Mouse (Mus musculus) MEL (cell line): ENCODE results near the gene Camkv. TPM values are rescaled to one million over a fixed set of nuclear protein-coding genes. Genes with fewer than 3 reads are reported as not detected.

Experiments used
- DNase-seq: peaks from one replicate; pipeline ENCODE4 v3.0.0; 2011; ENCODE audit warnings: low read depth, low spot score
- H3K27ac ChIP-seq: 2 replicates; pipeline ENCODE4 v1.5.1; 2012; ENCODE audit warnings: low read depth, mild to moderate bottlenecking, control low read depth, low read length, moderate library complexity; ENCODE audit not compliant: control insufficient read depth
- H3K27me3 ChIP-seq, 2 experiments: fragments of 150-350 bp in 1 of 2; sonication (generic) in 1 of 2; 2 replicates each; pipeline ENCODE4 v1.6.1; 2012; ENCODE audit warnings: low read length in 2 of 2, mild to moderate bottlenecking in 2 of 2, improper control_type of control experiment in 1 of 2, moderate library complexity in 1 of 2; ENCODE audit not compliant: insufficient read depth in 2 of 2, control insufficient read depth in 1 of 2
- H3K36me3 ChIP-seq, 2 experiments: 2 replicates each; pipeline ENCODE4 v1.6.1; 2012 to 2014; ENCODE audit warnings: low read length in 2 of 2, improper control_type of control experiment in 1 of 2, inconsistent platforms in 1 of 2, mild to moderate bottlenecking in 1 of 2; ENCODE audit not compliant: insufficient read depth in 2 of 2, control insufficient read depth in 1 of 2
- H3K4me1 ChIP-seq, 2 experiments: fragments of 150-350 bp in 1 of 2; sonication (generic) in 1 of 2; 2 replicates each; pipeline ENCODE4 v1.6.1; 2012; ENCODE audit warnings: low read length in 2 of 2, improper control_type of control experiment in 1 of 2, mild to moderate bottlenecking in 1 of 2; ENCODE audit not compliant: insufficient read depth in 2 of 2, control insufficient read depth in 1 of 2
- H3K4me3 ChIP-seq, 2 experiments: fragments of 150-350 bp in 1 of 2; sonication (generic) in 1 of 2; 2 replicates each; pipeline ENCODE4 v1.5.1; 2012; ENCODE audit warnings: low read depth in 2 of 2, low read length in 2 of 2, mild to moderate bottlenecking in 2 of 2, moderate library complexity in 2 of 2, control low read depth in 1 of 2, improper control_type of control experiment in 1 of 2; ENCODE audit not compliant: control insufficient read depth in 1 of 2, insufficient read depth in 1 of 2
- H3K79me2 ChIP-seq: 2 replicates; pipeline ENCODE4 v1.6.1; 2012; ENCODE audit warnings: mild to moderate bottlenecking, low read length, moderate library complexity; ENCODE audit not compliant: control insufficient read depth, poor library complexity, insufficient read depth
- H3K9ac ChIP-seq: 2 replicates; pipeline ENCODE4 v1.6.1; 2012; ENCODE audit warnings: low read depth, mild to moderate bottlenecking, control low read depth, low read length, moderate library complexity; ENCODE audit not compliant: control insufficient read depth, poor library complexity, severe bottlenecking
- H3K9me3 ChIP-seq: fragments of 150-350 bp; sonication (generic); replicated peaks from 2 replicates; pipeline ENCODE4 v1.6.1; 2012; ENCODE audit warnings: mild to moderate bottlenecking, low read length, improper control_type of control experiment, moderate library complexity; ENCODE audit not compliant: insufficient read depth
- BHLHE40 ChIP-seq: IDR thresholded peaks from 2 replicates; pipeline ENCODE4 v1.6.1; 2012; ENCODE audit warnings: low read depth, mild to moderate bottlenecking, inconsistent platforms, low read length, improper control_type of control experiment, borderline replicate concordance
- CHD1 ChIP-seq: IDR thresholded peaks from 2 replicates; pipeline ENCODE4 v1.6.1; 2012; ENCODE audit warnings: low read depth, mild to moderate bottlenecking, inconsistent platforms, low read length, improper control_type of control experiment
- CHD2 ChIP-seq: IDR thresholded peaks from 2 replicates; pipeline ENCODE4 v1.6.1; 2011; ENCODE audit warnings: low read length, improper control_type of control experiment
- CTCF ChIP-seq, 3 experiments: IDR thresholded peaks in 2 of 3; conservative IDR thresholded peaks in 1 of 3; 2 replicates each; pipeline ENCODE4 v1.5.1; 2011 to 2012; ENCODE audit warnings: low read length in 3 of 3, low read depth in 2 of 3, mild to moderate bottlenecking in 2 of 3, improper control_type of control experiment in 1 of 3, inconsistent platforms in 1 of 3, mixed read lengths in 1 of 3, moderate library complexity in 1 of 3; ENCODE audit not compliant: control insufficient read depth in 1 of 3, insufficient read depth in 1 of 3, poor library complexity in 1 of 3, severe bottlenecking in 1 of 3
- E2F4 ChIP-seq: IDR thresholded peaks from 2 replicates; pipeline ENCODE4 v1.6.1; 2011; ENCODE audit warnings: low read depth, low read length, improper control_type of control experiment, borderline replicate concordance
- EP300 ChIP-seq, 2 experiments: IDR thresholded peaks; 2 replicates each; pipeline ENCODE4 v1.6.1; 2011; ENCODE audit warnings: improper control_type of control experiment in 2 of 2, low read length in 2 of 2, low read depth in 1 of 2, mild to moderate bottlenecking in 1 of 2
- ETS1 ChIP-seq: IDR thresholded peaks from 2 replicates; pipeline ENCODE4 v1.6.1; 2012; ENCODE audit warnings: low read depth, mild to moderate bottlenecking, inconsistent platforms, low read length, improper control_type of control experiment, moderate library complexity
- GABPA ChIP-seq: IDR thresholded peaks from 2 replicates; pipeline ENCODE4 v1.6.1; 2012; ENCODE audit warnings: low read depth, mild to moderate bottlenecking, inconsistent platforms, low read length, improper control_type of control experiment, moderate library complexity
- GATA1 ChIP-seq: IDR thresholded peaks from 2 replicates; pipeline ENCODE4 v1.6.1; 2011; ENCODE audit warnings: low read depth, low read length, improper control_type of control experiment
- HCFC1 ChIP-seq: IDR thresholded peaks from 2 replicates; pipeline ENCODE4 v1.6.1; 2012; ENCODE audit warnings: low read depth, mild to moderate bottlenecking, inconsistent platforms, low read length, improper control_type of control experiment, moderate library complexity
- KAT2A ChIP-seq: conservative IDR thresholded peaks from 2 replicates; pipeline ENCODE4 v1.6.1; 2012; ENCODE audit warnings: low read depth, low read length, improper control_type of control experiment, inconsistent platforms
- MAFK ChIP-seq: IDR thresholded peaks from 2 replicates; pipeline ENCODE4 v1.6.1; 2011; ENCODE audit warnings: low read depth, mild to moderate bottlenecking, low read length, improper control_type of control experiment, borderline replicate concordance
- MAX ChIP-seq: IDR thresholded peaks from 2 replicates; pipeline ENCODE4 v1.6.1; 2011; ENCODE audit warnings: low read length, improper control_type of control experiment
- MAZ ChIP-seq: IDR thresholded peaks from 2 replicates; pipeline ENCODE4 v1.6.1; 2012; ENCODE audit warnings: low read depth, mild to moderate bottlenecking, inconsistent platforms, low read length, improper control_type of control experiment
- MEF2A ChIP-seq: IDR thresholded peaks from 2 replicates; pipeline ENCODE4 v1.6.1; 2014; ENCODE audit warnings: low read depth, mild to moderate bottlenecking, inconsistent platforms, low read length, improper control_type of control experiment; ENCODE audit not compliant: poor library complexity, insufficient replicate concordance, severe bottlenecking; ENCODE audit errors: extremely low read depth
- MYB ChIP-seq: IDR thresholded peaks from 2 replicates; pipeline ENCODE4 v1.6.1; 2011; ENCODE audit warnings: mild to moderate bottlenecking, low read depth, low read length, improper control_type of control experiment
- MYC ChIP-seq: IDR thresholded peaks from 2 replicates; pipeline ENCODE4 v1.6.1; 2011; ENCODE audit warnings: low read depth, mild to moderate bottlenecking, low read length, improper control_type of control experiment, moderate library complexity
- NELFE ChIP-seq: IDR thresholded peaks from 2 replicates; pipeline ENCODE4 v1.6.1; 2011; ENCODE audit warnings: low read depth, low read length, improper control_type of control experiment
- NRF1 ChIP-seq: IDR thresholded peaks from 2 replicates; pipeline ENCODE4 v1.6.1; 2014; ENCODE audit warnings: low read depth, mild to moderate bottlenecking, inconsistent platforms, low read length, improper control_type of control experiment, moderate library complexity; ENCODE audit not compliant: poor library complexity, insufficient read depth, severe bottlenecking
- POLR2A ChIP-seq, 2 experiments: IDR thresholded peaks; 2 replicates each; pipeline ENCODE4 v1.6.1; 2011 to 2012; ENCODE audit warnings: low read length in 2 of 2, mild to moderate bottlenecking in 2 of 2, control low read depth in 1 of 2, improper control_type of control experiment in 1 of 2, low read depth in 1 of 2, moderate library complexity in 1 of 2; ENCODE audit not compliant: control insufficient read depth in 1 of 2, insufficient read depth in 1 of 2, poor library complexity in 1 of 2
- POLR2AphosphoS2 ChIP-seq: IDR thresholded peaks from 2 replicates; pipeline ENCODE4 v1.6.1; 2011; ENCODE audit warnings: low read length, improper control_type of control experiment
- POLR2AphosphoS5 ChIP-seq: IDR thresholded peaks from 2 replicates; pipeline ENCODE4 v1.6.1; 2012; ENCODE audit warnings: low read depth, borderline replicate concordance, mild to moderate bottlenecking, inconsistent platforms, low read length, moderate library complexity, mixed read lengths
- RAD21 ChIP-seq: IDR thresholded peaks from 2 replicates; pipeline ENCODE4 v1.6.1; 2011; ENCODE audit warnings: mild to moderate bottlenecking, low read depth, low read length, improper control_type of control experiment
- RCOR1 ChIP-seq: IDR thresholded peaks from 2 replicates; pipeline ENCODE4 v1.6.1; 2012; ENCODE audit warnings: low read depth, mild to moderate bottlenecking, inconsistent platforms, low read length, improper control_type of control experiment
- SIN3A ChIP-seq: IDR thresholded peaks from 2 replicates; pipeline ENCODE4 v1.6.1; 2012; ENCODE audit warnings: low read length, improper control_type of control experiment, inconsistent platforms
- SMC3 ChIP-seq: IDR thresholded peaks from 2 replicates; pipeline ENCODE4 v1.6.1; 2011; ENCODE audit warnings: low read depth, low read length, improper control_type of control experiment
- TAL1 ChIP-seq: IDR thresholded peaks from 2 replicates; pipeline ENCODE4 v1.6.1; 2012; ENCODE audit warnings: mild to moderate bottlenecking, inconsistent platforms, low read length, moderate library complexity, mixed read lengths
- TBP ChIP-seq: IDR thresholded peaks from 2 replicates; pipeline ENCODE4 v1.8.0; 2011; ENCODE audit warnings: low read depth, low read length, improper control_type of control experiment
- TCF12 ChIP-seq: IDR thresholded peaks from 2 replicates; pipeline ENCODE4 v1.6.1; 2014; ENCODE audit warnings: low read depth, mild to moderate bottlenecking, inconsistent platforms, low read length, improper control_type of control experiment, moderate library complexity
- UBTF ChIP-seq: IDR thresholded peaks from 2 replicates; pipeline ENCODE4 v1.6.1; 2012; ENCODE audit warnings: low read depth, mild to moderate bottlenecking, inconsistent platforms, low read length, improper control_type of control experiment, moderate library complexity, borderline replicate concordance; ENCODE audit not compliant: insufficient read depth
- USF1 ChIP-seq: IDR thresholded peaks from 2 replicates; pipeline ENCODE4 v1.6.1; 2014; ENCODE audit warnings: low read depth, mild to moderate bottlenecking, inconsistent platforms, low read length, improper control_type of control experiment, moderate library complexity
- USF2 ChIP-seq, 2 experiments: IDR thresholded peaks; 2 replicates each; pipeline ENCODE4 v1.6.1; 2011 to 2012; ENCODE audit warnings: improper control_type of control experiment in 2 of 2, low read length in 2 of 2, borderline replicate concordance in 1 of 2, inconsistent platforms in 1 of 2, low read depth in 1 of 2, mild to moderate bottlenecking in 1 of 2; ENCODE audit not compliant: insufficient read depth in 1 of 2
- ZC3H11A ChIP-seq: IDR thresholded peaks from 2 replicates; pipeline ENCODE4 v1.6.1; 2012; ENCODE audit warnings: low read depth, mild to moderate bottlenecking, inconsistent platforms, low read length, improper control_type of control experiment
- ZMIZ1 ChIP-seq: IDR thresholded peaks from 2 replicates; pipeline ENCODE4 v1.6.1; 2012; ENCODE audit warnings: low read depth, mild to moderate bottlenecking, inconsistent platforms, low read length, improper control_type of control experiment, moderate library complexity
- ZNF384 ChIP-seq: IDR thresholded peaks from 2 replicates; pipeline ENCODE4 v1.6.1; 2012; ENCODE audit warnings: low read depth, mild to moderate bottlenecking, inconsistent platforms, low read length, improper control_type of control experiment
- polyA plus RNA-seq, 2 experiments: library from polyadenylated mRNA; stranded (reverse) in 1 of 2; unstranded in 1 of 2; fragments of >175 nt in 1 of 2; fragments of >200 nt in 1 of 2; gene quantifications; 2 replicates each; pipeline versions ENCODE4 v1.2.1 to v1.2.4; 2012; ENCODE audit warnings: low replicate concordance in 2 of 2, low read depth in 1 of 2; ENCODE audit not compliant: insufficient read length in 2 of 2, insufficient read depth in 1 of 2, missing spikeins in 1 of 2
- total RNA-seq: library from RNA; depleted of rRNA; stranded (reverse); fragments of 300-350 nt; gene quantifications from 2 replicates; pipeline ENCODE4 v1.2.3, GENCODE M21; 2012

The Camkv gene
- total and polyA plus RNA-seq, 3 experiments: 0.08 to 0.14 TPM; not detected in 1

- no peaks in the 10 kb centered on the region for H3K9me3 ChIP-seq
- peaks cover 25 to 56% of the 10 kb centered on the region in 2 experiments for H3K4me1 ChIP-seq
- H3K79me2 ChIP-seq: peaks cover 13% of the 10 kb centered on the region
- H3K4me3 ChIP-seq: no peak overlapping the region
- peak overlapping the region; percentile 42 for H3K9ac ChIP-seq
- DNase-seq: peak; percentile 99
- H3K27ac ChIP-seq: peak overlapping the region; percentile 100
- H3K36me3 ChIP-seq: peaks cover 2 to 44% of the 10 kb centered on the region in 2 experiments
- no peaks in the 10 kb centered on the region for H3K27me3 ChIP-seq
- peak; percentile 97 for TF ChIP-seq BHLHE40
- TF ChIP-seq RAD21: no peak
- peak in 1 of 2 experiments; percentile 65; a peak in 2 of 4 replicates for TF ChIP-seq USF2 (IDR thresholded peaks at IDR 0.05; ENCODE audit: borderline replicate concordance in 1 of 2, insufficient read depth in 1 of 2, low read depth in 1 of 2, low read length in 2 of 2)
- TF ChIP-seq GATA1: peak; percentile 96
- peak; percentile 96 for TF ChIP-seq ZMIZ1
- TF ChIP-seq ZC3H11A: no peak
- TF ChIP-seq POLR2AphosphoS5: no peak
- TF ChIP-seq MEF2A: 0 out of 2 replicates have a peak, but pooled peaks have one; percentile 13
- peak; percentile 94 for TF ChIP-seq ETS1
- no peak for TF ChIP-seq UBTF
- TF ChIP-seq CHD1: 0 out of 2 replicates have a peak, but pooled peaks have one; percentile 43
- TF ChIP-seq HCFC1: peak; percentile 69
- TF ChIP-seq SIN3A: peak; percentile 95
- peak; percentile 92 for TF ChIP-seq POLR2AphosphoS2
- peak; percentile 94 for TF ChIP-seq USF1
- TF ChIP-seq MYB: no peak; the same call in 1 of the 2 replicates
- TF ChIP-seq ZNF384: no peak
- no peak for TF ChIP-seq NRF1
- TF ChIP-seq TAL1: peak; percentile 96
- 0 out of 2 replicates have a peak, but pooled peaks have one; percentile 7 for TF ChIP-seq CHD2
- peak in 1 of 2 experiments; percentile 90; a peak in 3 of 4 replicates for TF ChIP-seq POLR2A (IDR thresholded peaks at IDR 0.05; ENCODE audit: control insufficient read depth in 1 of 2, insufficient read depth in 1 of 2, low read depth in 1 of 2, low read length in 2 of 2, poor library complexity in 1 of 2)
- TF ChIP-seq MAFK: peak; percentile 34; the same call in 1 of the 2 replicates
- TF ChIP-seq TCF12: peak; percentile 97
- TF ChIP-seq E2F4: no peak
- TF ChIP-seq SMC3: peak; percentile 0; the same call in 1 of the 2 replicates
- no peak for TF ChIP-seq KAT2A
- peak; percentile 96 for TF ChIP-seq MYC
- no peak for TF ChIP-seq MAZ
- TF ChIP-seq CTCF (IDR thresholded peaks at IDR 0.05 in 2 of 3, conservative IDR thresholded peaks at IDR 0.05 in 1 of 3; ENCODE audit: control insufficient read depth in 1 of 3, insufficient read depth in 1 of 3, low read depth in 2 of 3, low read length in 3 of 3, poor library complexity in 1 of 3, severe bottlenecking in 1 of 3): no peak
- peak; percentile 59 for TF ChIP-seq NELFE
- no peak for TF ChIP-seq GABPA
- TF ChIP-seq TBP: peak; percentile 93
- peak; percentile 78; the same call in 1 of the 2 replicates for TF ChIP-seq RCOR1
- TF ChIP-seq EP300 (IDR thresholded peaks at IDR 0.05; ENCODE audit: low read depth in 1 of 2, low read length in 2 of 2): peak; percentile 74 to 95
- peak; percentile 96 for TF ChIP-seq MAX
Measured at GRCm38 (mm10) chr9:107971690-107972541, 36.4 kb downstream of the Camkv start.
